Mouse (Mus musculus) brown adipose tissue, adult 24 weeks (tissue): ENCODE measurements around the gene Hsf4. TPM values are rescaled to one million over a fixed set of nuclear protein-coding genes. Genes with fewer than 3 reads are reported as not detected.

Source experiments
- H3K27ac ChIP-seq: fragments of 200-500 bp; replicated peaks from 2 replicates; pipeline ENCODE4 v1.5.1; 2012; ENCODE audit warnings: low read depth, mild to moderate bottlenecking, low read length
- H3K4me1 ChIP-seq: fragments of 200-500 bp; 2 replicates; pipeline ENCODE4 v1.6.1; 2012; ENCODE audit warnings: low read length, mixed read lengths; ENCODE audit not compliant: control insufficient read depth, insufficient read depth, insufficient read length
- H3K4me3 ChIP-seq: fragments of 200-500 bp; 2 replicates; pipeline ENCODE4 v1.5.1; 2012; ENCODE audit warnings: low read depth, mild to moderate bottlenecking, low read length, moderate library complexity; ENCODE audit not compliant: insufficient read depth
- polyA plus RNA-seq: library from polyadenylated mRNA; stranded (reverse); fragments of >200 nt; gene quantifications from 2 replicates; pipeline ENCODE4 v1.2.4, GENCODE M21; 2012; ENCODE audit not compliant: missing spikeins, insufficient read depth, insufficient read length

The Hsf4 gene
- polyA plus RNA-seq, 1 experiment = 6.9 TPM

GRCm38 (mm10) chr8:105303396-105303795 is 33.8 kb downstream of the Hsf4 start:
- peaks cover 8% of the 10 kb centered on the region; the same call in 1 of the 2 replicates for H3K4me1 ChIP-seq
- no peak overlapping the region for H3K27ac ChIP-seq
- no peak overlapping the region for H3K4me3 ChIP-seq

- Histone ChIP-seq H3K4me3 (no peak overlapping the region), H3K4me1 (peaks cover 5% of the 10 kb centered on the region; the same call in 1 of the 2 replicates), H3K27ac (no peak overlapping the region)
Measured at GRCm38 (mm10) chr8:105303874-105304273, 34.3 kb downstream of the Hsf4 start.

- H3K4me1 ChIP-seq = peaks cover 5% of the 10 kb centered on the region; the same call in 1 of the 2 replicates
- no peak overlapping the region for H3K27ac ChIP-seq
- H3K4me3 ChIP-seq = no peak overlapping the region
Measured at GRCm38 (mm10) chr8:105304325-105305210, 35.0 kb downstream of the Hsf4 start.

- Histone ChIP-seq H3K4me1 (peaks cover 5% of the 10 kb centered on the region; the same call in 1 of the 2 replicates), H3K27ac (0 out of 2 replicates have a peak within 1 kb of the TSS, but pooled peaks have one; percentile 18), H3K4me3 (peak within 1 kb of the TSS; percentile 46)
Measured at GRCm38 (mm10) chr8:105305211-105306145, 35.9 kb downstream of the Hsf4 start, which contains the start of gene Elmo3. TSS of gene Elmo3 (plus strand) at chr8:105305601.

DNA sequence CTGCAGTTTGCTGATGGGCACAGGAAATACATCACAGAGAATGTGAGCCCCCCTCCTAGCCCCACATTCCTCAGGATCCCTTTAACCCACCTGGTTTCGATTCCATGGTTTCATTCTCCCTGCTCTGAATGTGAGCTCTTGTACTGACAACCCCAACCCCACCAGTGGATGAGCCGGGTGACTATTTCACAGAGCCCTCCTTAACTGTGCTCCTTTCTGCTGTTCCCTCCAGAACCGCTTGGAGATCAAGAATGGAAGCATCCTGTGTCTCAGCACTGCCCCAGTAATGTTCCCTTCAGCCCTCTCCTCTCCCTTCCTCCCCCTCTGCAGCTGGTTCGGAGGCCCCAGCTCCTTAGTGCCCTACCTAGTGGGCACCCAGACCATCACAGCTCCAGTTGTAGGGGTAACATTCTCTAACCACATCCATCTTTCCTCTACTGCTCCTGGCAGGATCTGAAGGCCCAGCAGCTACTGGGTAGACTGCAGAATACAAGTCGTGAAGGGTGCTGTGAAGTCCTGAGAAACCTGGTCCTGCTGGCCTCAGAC is 36.6 kb downstream of the Hsf4 start:
- H3K27ac ChIP-seq = no peak overlapping the region
- no peak overlapping the region for H3K4me3 ChIP-seq
- H3K4me1 ChIP-seq = peaks cover 5% of the 10 kb centered on the region; the same call in 1 of the 2 replicates

DNA sequence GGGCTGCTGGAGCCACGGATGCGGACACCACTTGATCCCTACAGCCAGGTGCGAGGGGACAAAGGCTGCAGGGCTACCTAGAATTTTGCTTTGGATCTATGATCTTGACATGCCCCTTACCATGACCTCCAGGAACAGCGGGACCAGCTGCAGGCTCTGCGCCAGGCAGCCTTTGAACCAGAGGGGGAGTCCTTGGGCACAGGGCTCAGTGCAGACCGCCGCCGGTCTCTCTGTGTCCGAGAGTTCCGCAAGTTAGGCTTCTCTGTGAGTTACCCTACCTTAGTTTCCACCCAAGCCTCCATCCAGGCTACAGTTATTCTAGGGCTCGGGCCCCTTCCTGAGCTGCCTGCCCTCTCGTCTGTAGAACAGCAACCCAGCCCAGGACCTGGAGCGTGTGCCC is 38.1 kb downstream of the Hsf4 start:
- Histone ChIP-seq H3K27ac (no peak overlapping the region), H3K4me1 (peaks cover 5% of the 10 kb centered on the region; the same call in 1 of the 2 replicates), H3K4me3 (no peak overlapping the region)

DNA sequence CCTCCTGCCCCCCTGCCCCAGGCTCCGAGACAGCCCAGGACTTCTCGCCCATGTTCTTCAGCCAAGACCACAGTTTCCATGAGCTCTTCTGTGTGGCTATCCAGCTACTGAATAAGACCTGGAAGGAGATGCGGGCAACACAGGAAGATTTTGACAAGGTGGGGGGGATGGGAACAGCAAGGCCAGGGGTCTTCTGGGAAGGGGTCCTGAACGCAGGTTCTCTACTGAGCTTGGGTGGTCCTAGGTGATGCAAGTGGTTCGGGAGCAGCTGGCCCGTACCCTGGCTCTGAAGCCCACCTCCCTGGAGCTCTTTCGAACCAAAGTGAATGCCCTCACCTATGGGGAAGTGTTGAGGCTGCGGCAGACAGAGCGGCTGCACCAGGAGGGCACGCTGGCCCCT is 38.8 kb downstream of the Hsf4 start:
- H3K4me1 ChIP-seq = peaks cover 5% of the 10 kb centered on the region; the same call in 1 of the 2 replicates
- no peak overlapping the region for H3K27ac ChIP-seq
- no peak overlapping the region for H3K4me3 ChIP-seq

DNA sequence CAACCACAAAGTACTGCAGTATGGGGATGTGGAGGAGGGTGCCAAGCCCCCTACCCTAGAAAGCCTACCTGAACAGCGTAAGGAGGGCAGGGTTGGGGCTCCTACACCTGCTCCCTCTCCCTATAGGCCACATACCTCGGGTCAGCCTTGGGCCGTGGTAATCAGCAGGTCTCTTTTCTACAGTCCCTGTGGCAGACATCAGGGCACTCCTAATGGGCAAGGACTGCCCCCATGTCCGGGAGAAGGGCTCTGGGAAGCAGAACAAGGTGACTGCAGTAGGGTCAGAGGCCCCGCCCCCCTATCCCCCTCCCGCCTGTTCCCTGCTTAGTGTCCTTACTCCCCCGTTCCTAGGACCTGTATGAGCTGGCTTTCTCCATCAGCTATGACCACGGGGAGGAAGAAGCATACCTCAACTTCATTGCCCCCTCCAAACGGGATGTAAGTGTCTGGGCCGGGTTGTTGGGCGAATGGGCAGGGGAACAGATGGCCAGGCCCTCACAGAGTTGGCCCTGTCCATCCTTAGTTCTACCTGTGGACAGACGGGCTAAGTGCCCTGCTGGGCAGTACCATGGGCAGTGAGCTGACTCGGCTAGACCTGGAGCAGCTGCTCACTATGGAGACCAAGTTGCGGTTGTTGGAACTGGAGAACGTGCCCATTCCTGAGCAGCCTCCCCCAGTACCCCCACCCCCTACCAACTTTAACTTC is 39.7 kb downstream of the Hsf4 start:
- H3K4me1 ChIP-seq = peaks cover 5% of the 10 kb centered on the region; the same call in 1 of the 2 replicates

DNA sequence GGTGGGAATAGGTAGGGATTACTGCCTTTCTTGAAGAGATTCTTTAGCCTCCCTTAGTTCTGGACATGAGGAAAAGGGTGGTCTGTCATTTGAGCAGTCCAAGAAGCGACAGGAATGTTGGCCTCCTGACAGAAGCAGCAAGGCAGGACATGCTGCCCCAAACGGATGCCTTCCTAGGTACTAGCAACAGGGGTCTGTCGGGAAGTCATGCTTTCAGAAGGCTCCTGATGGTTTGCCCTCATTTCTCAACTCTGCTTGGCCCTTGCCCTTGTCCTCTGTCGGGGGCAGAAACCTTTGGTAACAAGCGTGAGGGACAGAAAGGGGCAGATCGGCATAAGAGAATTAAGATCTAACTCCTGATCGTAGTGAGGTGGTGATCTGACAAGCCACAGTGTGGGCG is 40.5 kb downstream of the Hsf4 start:
- no peak overlapping the region for H3K27ac ChIP-seq
- peaks cover 3% of the 10 kb centered on the region; the same call in 1 of the 2 replicates for H3K4me1 ChIP-seq
- H3K4me3 ChIP-seq = no peak overlapping the region

More for the DNA sequence above, 39.7 kb downstream of the Hsf4 start:
- Histone ChIP-seq H3K4me3 (no peak overlapping the region), H3K27ac (no peak overlapping the region)

DNA sequence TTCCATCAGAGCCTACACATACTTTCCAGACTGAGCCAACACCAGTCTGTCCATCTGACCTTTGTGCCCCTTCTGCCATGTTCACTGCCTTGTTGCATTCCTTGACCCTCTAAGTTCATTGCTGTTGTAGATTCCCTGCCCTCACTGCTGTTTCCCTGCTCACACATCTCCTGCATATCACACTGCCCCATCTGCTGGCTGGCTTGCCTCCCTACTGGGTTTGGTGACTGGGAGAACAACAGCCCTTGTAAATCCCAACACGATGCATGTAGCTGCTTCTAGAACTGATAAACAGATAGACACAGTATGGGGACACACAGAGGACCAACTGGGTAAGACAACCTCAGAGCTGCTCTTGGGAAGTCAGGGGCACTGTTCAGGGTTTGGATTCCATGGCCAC is 42.1 kb downstream of the Hsf4 start:
- Histone ChIP-seq H3K4me3 (no peak overlapping the region), H3K4me1 (no peaks in the 10 kb centered on the region), H3K27ac (no peak overlapping the region)

- Histone ChIP-seq H3K27ac (no peak overlapping the region), H3K4me1 (no peaks in the 10 kb centered on the region), H3K4me3 (no peak overlapping the region)
Measured at GRCm38 (mm10) chr8:105312891-105313481, 43.4 kb downstream of the Hsf4 start.

GRCm38 (mm10) chr8:105313622-105314402 is 44.2 kb downstream of the Hsf4 start:
- no peak overlapping the region for H3K27ac ChIP-seq
- no peak overlapping the region for H3K4me3 ChIP-seq
- H3K4me1 ChIP-seq = no peaks in the 10 kb centered on the region

DNA sequence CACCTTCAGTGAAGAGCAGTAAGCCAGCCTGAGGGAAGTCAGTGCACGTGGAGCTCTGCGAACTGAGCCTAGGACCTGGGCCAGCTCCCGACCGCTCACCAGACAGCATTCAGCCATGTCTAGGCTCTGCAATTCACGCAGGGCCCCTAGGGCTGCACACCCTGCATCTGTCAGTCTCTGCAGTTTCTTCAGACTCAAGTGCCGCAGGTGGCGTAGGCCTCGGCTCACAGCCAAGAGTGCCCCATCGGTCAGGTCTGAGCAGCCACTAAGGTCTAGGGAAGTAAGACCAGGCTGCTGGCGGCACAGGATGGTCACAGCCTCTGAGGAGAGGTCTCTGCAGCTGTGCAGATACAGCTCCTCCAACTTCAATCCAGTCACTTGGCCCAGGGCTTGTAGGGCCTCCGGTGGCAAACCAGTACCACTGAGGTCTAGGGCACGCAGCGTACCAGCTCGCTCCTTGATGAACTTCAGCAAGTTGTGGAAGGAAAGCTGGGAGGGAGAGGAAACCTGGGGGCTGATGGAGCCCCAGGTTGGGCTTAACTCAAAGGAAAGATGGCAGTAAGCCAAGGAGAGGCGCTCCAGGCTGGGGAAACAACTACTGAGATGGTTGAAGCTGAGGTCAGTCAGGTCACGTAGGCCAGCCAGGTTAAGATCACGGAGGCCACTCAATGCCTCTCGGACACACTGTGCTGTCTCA is 45.6 kb downstream of the Hsf4 start:
- Histone ChIP-seq H3K4me1 (no peaks in the 10 kb centered on the region), H3K27ac (no peak overlapping the region), H3K4me3 (no peak overlapping the region)
